Mouse (Mus musculus): ENCODE data around the gene Vmn1r195.
"Not testable (repeated sequence)": the region's sequence is repeated elsewhere in the genome, so short reads cannot be mapped to it uniquely, and the experiment has no call there.

The Vmn1r195 gene

GRCm38 (mm10) chr13:22270222-22270621 is at the start of gene Vmn1r195:
Gene Vmn1r195 (plus strand): TSS chr13:22270522.
- not testable (repeated sequence) for DNase-seq (ENCODE audit: low spot score in 2 of 2)

- DNase-seq (ENCODE audit: low spot score in 2 of 2): not testable (repeated sequence)
Observed at GRCm38 (mm10) chr13:22223060-22223459, 47.3 kb upstream of the Vmn1r195 start, which contains the start of gene Vmn1r193. Gene Vmn1r193 (minus strand): TSS chr13:22223160.

- DNase-seq (ENCODE audit: low spot score in 2 of 2): no peak
Observed at GRCm38 (mm10) chr13:22243915-22244314, 26.4 kb upstream of the Vmn1r195 start, which contains the start of gene Vmn1r194. Gene Vmn1r194 (plus strand): TSS chr13:22244215.

GRCm38 (mm10) chr13:22271721-22272120 is 1.4 kb downstream of the Vmn1r195 start:
- DNase-seq (ENCODE audit: low spot score in 2 of 2): no peak

GRCm38 (mm10) chr13:22284578-22284977 is 14.3 kb downstream of the Vmn1r195 start:
- no peak for DNase-seq (ENCODE audit: low spot score in 2 of 2)

- no peak for DNase-seq (ENCODE audit: low spot score in 2 of 2)
Observed at GRCm38 (mm10) chr13:22289620-22290019, 19.3 kb downstream of the Vmn1r195 start, which contains the start of gene Vmn1r196. Gene Vmn1r196 (plus strand): TSS chr13:22289920.

- DNase-seq (ENCODE audit: low spot score in 2 of 2): not testable (repeated sequence)
Observed at GRCm38 (mm10) chr13:22308075-22308474, 37.8 kb downstream of the Vmn1r195 start.

- DNase-seq (ENCODE audit: low spot score in 2 of 2): no peak
Observed at GRCm38 (mm10) chr13:22315361-22315760, 45.0 kb downstream of the Vmn1r195 start.

- no peak for DNase-seq (ENCODE audit: low spot score in 2 of 2)
Observed at GRCm38 (mm10) chr13:22317366-22317765, 47.0 kb downstream of the Vmn1r195 start.

GRCm38 (mm10) chr13:22320091-22320490 is 49.8 kb downstream of the Vmn1r195 start:
- DNase-seq (ENCODE audit: low spot score in 2 of 2): no peak

- DNase-seq (ENCODE audit: low spot score in 2 of 2): no peak
Observed at GRCm38 (mm10) chr13:22324289-22324688, 54.0 kb downstream of the Vmn1r195 start, which contains the start of gene Vmn1r197. Gene Vmn1r197 (plus strand): TSS chr13:22324589.

Measured in spleen, postnatal 4 days (tissue).